Mouse (Mus musculus): ENCODE results near the gene Ddr1.

GRCm38 (mm10) chr17:35669731-35670130 is 34.7 kb downstream of the Ddr1 start:
- no peak for TF ChIP-seq CTCF (IDR thresholded peaks at IDR 0.05; ENCODE audit: control insufficient read depth, insufficient read depth, insufficient read length)
- TF ChIP-seq USF1 (IDR thresholded peaks at IDR 0.05; ENCODE audit: low read depth) = no peak

Data from C2C12 (cell line).